In genomic region chr2:156627917-156628316, GRCm38 (mm10) we compare ENCODE assay signal across 18 mouse cellular contexts. TPM values are rescaled to one million over a fixed set of nuclear protein-coding genes. Genes with fewer than 3 reads are reported as not detected.
DNase-seq lines count a peak whose midpoint lies in the region; ATAC-seq and TF ChIP-seq lines count a peak whose summit lies in the region.
"Had no signal": no experiment of that assay in that cellular context is flagged by ENCODE, and none has a peak within 500 bp of the region (broad histone marks: within the 10 kb centered on the region; RNA-seq: fewer than 3 reads in every experiment).

No protein-coding gene starts in this region.

- no peak overlapping the region for H3K9ac ChIP-seq in hindbrain, postnatal 0 days (replicated peaks; ENCODE audit: low read length)
- H3K9ac ChIP-seq in hindbrain, embryonic 12.5 days = no peak overlapping the region
- H3K9ac ChIP-seq: heart, embryonic 12.5 days; hindbrain, embryonic 15.5 days had no signal

- no peak for ATAC-seq in hindbrain, postnatal 0 days
- ATAC-seq in hindbrain, embryonic 12.5 days (ENCODE audit: low FRiP score) = no peak
- ATAC-seq: activated CD4-positive, CD25-positive, alpha-beta regulatory T cell, adult 4 months; forebrain, embryonic 14.5 days; inflammation-experienced regulatory T-cells, adult 6 months had no signal

- 83% methylated on average over 17 of the region's 17 CpGs for WGBS in hindbrain, postnatal 0 days
- 75% methylated on average over 17 of the region's 17 CpGs for WGBS in hindbrain, embryonic 12.5 days

- no peaks in the 10 kb centered on the region for H3K4me1 ChIP-seq in hindbrain, postnatal 0 days (ENCODE audit: insufficient read depth, low read length)
- H3K4me1 ChIP-seq in hindbrain, embryonic 12.5 days = no peaks in the 10 kb centered on the region
- H3K4me1 ChIP-seq: embryonic facial prominence, embryonic 10.5 days; hindbrain, embryonic 10.5 days; hindbrain, embryonic 15.5 days had no signal

- peak; percentile 3 for DNase-seq in hindbrain, postnatal 0 days (ENCODE audit: low spot score)
- peak; percentile 31 to 79 for DNase-seq in left cerebral cortex, postnatal 25 days (ENCODE audit: low spot score in 2 of 2)
- DNase-seq in left cerebral cortex, postnatal 4 days = no peak
- peak; percentile 26 for DNase-seq in ZHBTc4 (ENCODE audit: low read depth, low spot score)
- DNase-seq in heart, adult 18-20 months = no peak
- DNase-seq: adrenal gland, adult 2 months; adrenal gland, postnatal 25 days; cerebellum, adult 2 months; cerebellum, postnatal 10 days; gastrocnemius, postnatal 14 days had no signal

- H3K4me3 ChIP-seq in hindbrain, postnatal 0 days (ENCODE audit: low read length) = no peak overlapping the region
- H3K4me3 ChIP-seq in hindbrain, embryonic 12.5 days = no peak overlapping the region
- H3K4me3 ChIP-seq: embryonic facial prominence, embryonic 10.5 days; heart, embryonic 12.5 days; hindbrain, embryonic 10.5 days; hindbrain, embryonic 15.5 days had no signal

- TF ChIP-seq CTCF in hindbrain, postnatal 0 days (IDR thresholded peaks at IDR 0.05; ENCODE audit: low read depth) = no peak

- H3K27ac ChIP-seq in hindbrain, postnatal 0 days = no peak overlapping the region
- no peak overlapping the region for H3K27ac ChIP-seq in hindbrain, embryonic 12.5 days
- H3K27ac ChIP-seq: embryonic facial prominence, embryonic 10.5 days; hindbrain, embryonic 10.5 days; hindbrain, embryonic 15.5 days had no signal

- no peaks in the 10 kb centered on the region for H3K36me3 ChIP-seq in hindbrain, postnatal 0 days (ENCODE audit: insufficient read depth, low read length)
- 0 out of 2 replicates have a peak, but pooled peaks cover 3% of the 10 kb centered on the region for H3K36me3 ChIP-seq in hindbrain, embryonic 12.5 days
- H3K36me3 ChIP-seq: embryonic facial prominence, embryonic 10.5 days; heart, embryonic 12.5 days; hindbrain, embryonic 10.5 days; hindbrain, embryonic 15.5 days had no signal

- H3K9me3 ChIP-seq in hindbrain, postnatal 0 days (ENCODE audit: low read length) = no peaks in the 10 kb centered on the region
- no peaks in the 10 kb centered on the region for H3K9me3 ChIP-seq in hindbrain, embryonic 12.5 days (replicated peaks)
- H3K9me3 ChIP-seq: hindbrain, embryonic 15.5 days had no signal

- intact Hi-C loops in left cerebral cortex, postnatal 25 days (cut with DNase I) = loop anchor here (2.0 kb wide), 1 partner anchor 37 kb away; no protein-coding TSS in a partner anchor
- intact Hi-C loops in left cerebral cortex, postnatal 4 days (cut with DNase I) = no loop called here

- H3K4me2 ChIP-seq in hindbrain, postnatal 0 days (ENCODE audit: low read depth, low read length) = no peak overlapping the region
- no peak overlapping the region for H3K4me2 ChIP-seq in hindbrain, embryonic 12.5 days (replicated peaks)
- H3K4me2 ChIP-seq: heart, embryonic 12.5 days; hindbrain, embryonic 15.5 days had no signal

- no peaks in the 10 kb centered on the region for H3K27me3 ChIP-seq in hindbrain, postnatal 0 days (ENCODE audit: insufficient read depth, low read length)
- no peaks in the 10 kb centered on the region for H3K27me3 ChIP-seq in hindbrain, embryonic 12.5 days
- H3K27me3 ChIP-seq: hindbrain, embryonic 15.5 days had no signal

RNA-seq across cellular contexts. Expression of gene Dlgap4, which starts 14.4 kb away (rescaled TPM):
- 166 and 190 TPM in 2 replicates for total RNA-seq in hindbrain, postnatal 0 days (2014; rRNA removed)
- polyA plus RNA-seq in hindbrain, postnatal 0 days (2015; fragmentation: Nextera tagmentation; extraction: Ambion mirVana) = 168 and 173 TPM in 2 replicates
- polyA plus RNA-seq in hindbrain, embryonic 12.5 days (2016; fragmentation: Nextera tagmentation; extraction: Ambion mirVana) = 202 and 215 TPM in 2 replicates
- total RNA-seq in left cerebral cortex, postnatal 25 days (2021) = 100 to 1,000 TPM; 223 to 241 TPM
- 100 to 1,000 TPM; 306 to 315 TPM for total RNA-seq in left cerebral cortex, postnatal 4 days (2021)
- total RNA-seq in heart, adult 18-20 months (2021) = 10 to 100 TPM; 31.7 to 36.7 TPM

Comparison
In these comparisons a context has a peak if more than half of its experiments do, and no peak if none do; other contexts are left out.
1. DNase-seq: peak in hindbrain, postnatal 0 days (single experiment), left cerebral cortex, postnatal 25 days (2 of 2) and ZHBTc4 (single experiment); none in left cerebral cortex, postnatal 4 days (single experiment) and heart, adult 18-20 months (0 of 2).